Mouse (Mus musculus) heart, embryonic 16.5 days (tissue): ENCODE measurements at regions not wholly inside any gene's neighbourhood (a gene's known extent, or its start where the extent isn't known, plus 50 kb on each side); places are given as distances from the start of the nearest gene placed in this dataset. TPM values are rescaled to one million over a fixed set of nuclear protein-coding genes. Genes with fewer than 3 reads are reported as not detected.

ENCODE experiments used
- ATAC-seq: fragments of 200-750 bp; cut with Nextera tagmentation; replicated peaks from 2 replicates; pipeline ENCODE4 v1.8.0; 2017; ENCODE audit warnings: moderate number of reproducible peaks; ENCODE audit not compliant: insufficient read depth, low FRiP score; ENCODE audit errors: extremely low read depth
- H3K27ac ChIP-seq: fragments of 300-500 bp; sonication (generic); 2 replicates; pipeline ENCODE4 v1.5.1; 2014; ENCODE audit warnings: mild to moderate bottlenecking, low read length, control low read depth, moderate library complexity
- H3K27me3 ChIP-seq: fragments of 300-500 bp; sonication (generic); 2 replicates; pipeline ENCODE4 v1.6.1; 2014; ENCODE audit warnings: low read length, mixed read lengths; ENCODE audit not compliant: control insufficient read depth, insufficient read depth
- H3K36me3 ChIP-seq: fragments of 300-500 bp; sonication (generic); 2 replicates; pipeline ENCODE4 v1.6.1; 2014; ENCODE audit not compliant: control insufficient read depth, insufficient read depth
- H3K4me1 ChIP-seq: fragments of 300-500 bp; sonication (generic); 2 replicates; pipeline ENCODE4 v1.6.1; 2014; ENCODE audit warnings: low read length, mixed read lengths; ENCODE audit not compliant: control insufficient read depth, insufficient read depth
- H3K4me2 ChIP-seq: fragments of 300-500 bp; sonication (generic); 2 replicates; pipeline ENCODE4 v1.6.1; 2014; ENCODE audit warnings: low read depth, mild to moderate bottlenecking, control low read depth, low read length
- H3K4me3 ChIP-seq: fragments of 300-500 bp; sonication (generic); 2 replicates; pipeline ENCODE4 v1.5.1; 2014; ENCODE audit warnings: mild to moderate bottlenecking, control low read depth, low read length
- H3K9ac ChIP-seq: fragments of 300-500 bp; sonication (generic); 2 replicates; pipeline ENCODE4 v1.6.1; 2014; ENCODE audit warnings: low read length, control low read depth
- H3K9me3 ChIP-seq: fragments of 300-500 bp; sonication (generic); replicated peaks from 2 replicates; pipeline ENCODE4 v1.6.1; 2016; ENCODE audit warnings: low read length; ENCODE audit not compliant: control insufficient read depth
- WGBS: fragments of 180-500 bp; shearing (Covaris S2); extraction: QIAGEN DNeasy Blood & Tissue Kit; methylation state at CpG from one replicate; pipeline ENCODE4 v1.1.7; 2014; 5-methylcytosine and 5-hydroxymethylcytosine counted together
- microRNA-seq: library from miRNA; unstranded; fragments of <30 nt; microRNA quantifications from one replicate; pipeline ENCODE4, GENCODE M21; 2017

- Histone ChIP-seq H3K27ac (no peak overlapping the region), H3K4me3 (no peak overlapping the region), H3K36me3 (no peaks in the 10 kb centered on the region), H3K4me2 (no peak overlapping the region), H3K4me1 (no peaks in the 10 kb centered on the region), H3K9ac (no peak overlapping the region), H3K27me3 (no peaks in the 10 kb centered on the region), H3K9me3 (no peaks in the 10 kb centered on the region)
- 41% methylated on average over 6 of the region's 6 CpGs for WGBS
- no peak for ATAC-seq
These were observed 50.5 kb upstream of the Man2a1 start for GRCm38 (mm10) chr17:64550034-64550433.

Small RNA genes in the stretch of these regions (microRNA-seq; reads per million reads assigned to microRNA genes)
- not detected for gene Mir6420
